10 mouse cellular contexts compared by ENCODE assay signal in genomic region chr10:102449449-102449848, GRCm38 (mm10). TPM values are rescaled to one million over a fixed set of nuclear protein-coding genes. Genes with fewer than 3 reads are reported as not detected.
A peak's percentile ranks its signal among the peaks of the same experiment; 100 is the strongest.
DNase-seq lines count a peak whose midpoint lies in the region; ATAC-seq and TF ChIP-seq lines count a peak whose summit lies in the region.
"Had no signal": no experiment of that assay in that cellular context is flagged by ENCODE, and none has a peak within 500 bp of the region (broad histone marks: within the 10 kb centered on the region; RNA-seq: fewer than 3 reads in every experiment).

No protein-coding gene starts in this region.

- no peak overlapping the region for H3K27ac ChIP-seq in hindbrain, embryonic 14.5 days
- no peak overlapping the region for H3K27ac ChIP-seq in hindbrain, embryonic 16.5 days (ENCODE audit: low read depth, low read length)
- H3K27ac ChIP-seq: embryonic facial prominence, embryonic 15.5 days; macrophage had no signal

- peak; percentile 69 for TF ChIP-seq CTCF in E14TG2a.4 (conservative IDR thresholded peaks at IDR 0.05; ENCODE audit: low read length)

- no peak overlapping the region for H3K4me3 ChIP-seq in hindbrain, embryonic 14.5 days (replicated peaks; ENCODE audit: low read length)
- no peak overlapping the region for H3K4me3 ChIP-seq in hindbrain, embryonic 16.5 days (ENCODE audit: low read length)
- no peak overlapping the region for H3K4me3 ChIP-seq in E14TG2a.4 (replicated peaks; ENCODE audit: low read length)
- H3K4me3 ChIP-seq: embryonic facial prominence, embryonic 15.5 days had no signal

- H3K36me3 ChIP-seq in hindbrain, embryonic 14.5 days (replicated peaks; ENCODE audit: control insufficient read depth, insufficient read depth) = no peaks in the 10 kb centered on the region
- H3K36me3 ChIP-seq in hindbrain, embryonic 16.5 days (ENCODE audit: control insufficient read depth, insufficient read depth, low read length) = no peaks in the 10 kb centered on the region
- no peaks in the 10 kb centered on the region for H3K36me3 ChIP-seq in E14TG2a.4 (ENCODE audit: insufficient read depth, low read length)
- H3K36me3 ChIP-seq: embryonic facial prominence, embryonic 15.5 days had no signal

- H3K9ac ChIP-seq in hindbrain, embryonic 14.5 days = no peak overlapping the region
- no peak overlapping the region for H3K9ac ChIP-seq in hindbrain, embryonic 16.5 days (ENCODE audit: low read depth, low read length)
- H3K9ac ChIP-seq: embryonic facial prominence, embryonic 15.5 days had no signal

- peak; percentile 94 for DNase-seq in hindbrain, embryonic 14.5 days (ENCODE audit: low spot score)
- peak; percentile 55 for DNase-seq in brain, embryonic 18.5 days (ENCODE audit: low read depth, low spot score)
- DNase-seq in frontal cortex, adult 2 months (ENCODE audit: extremely low spot score in 1 of 2, low spot score in 1 of 2) = peak; percentile 14 to 86
- DNase-seq in left cerebral cortex, postnatal 10 days (ENCODE audit: extremely low spot score in 1 of 2, low spot score in 2 of 2) = peak; percentile 33 to 70
- peak; percentile 57 for DNase-seq in right cerebral cortex, postnatal 14 days

- H3K27me3 ChIP-seq in hindbrain, embryonic 14.5 days (ENCODE audit: control insufficient read depth, insufficient read depth, low read length) = no peaks in the 10 kb centered on the region
- H3K27me3 ChIP-seq in hindbrain, embryonic 16.5 days (replicated peaks; ENCODE audit: control insufficient read depth, insufficient read depth, low read length) = no peaks in the 10 kb centered on the region
- H3K27me3 ChIP-seq in E14TG2a.4 (ENCODE audit: insufficient read depth, low read length) = no peaks in the 10 kb centered on the region
- H3K27me3 ChIP-seq: embryonic facial prominence, embryonic 15.5 days had no signal

- 4% methylated on average over 7 of the region's 7 CpGs for WGBS in hindbrain, embryonic 14.5 days
- WGBS in hindbrain, embryonic 16.5 days = 6% methylated on average over 7 of the region's 7 CpGs

- intact Hi-C loops in left cerebral cortex, postnatal 10 days (cut with DNase I) = loop anchor here (10.0 kb wide), 1 partner anchor 1835 kb away; no protein-coding TSS in a partner anchor

- no peaks in the 10 kb centered on the region for H3K4me1 ChIP-seq in hindbrain, embryonic 14.5 days (replicated peaks; ENCODE audit: control insufficient read depth, insufficient read depth, low read length)
- H3K4me1 ChIP-seq in hindbrain, embryonic 16.5 days (ENCODE audit: control insufficient read depth, insufficient read depth, low read depth, low read length) = no peaks in the 10 kb centered on the region
- H3K4me1 ChIP-seq in E14TG2a.4 (replicated peaks; ENCODE audit: low read depth, low read length) = no peaks in the 10 kb centered on the region
- H3K4me1 ChIP-seq: embryonic facial prominence, embryonic 15.5 days had no signal

- H3K9me3 ChIP-seq in hindbrain, embryonic 14.5 days (ENCODE audit: control insufficient read depth, low read length) = no peaks in the 10 kb centered on the region
- no peaks in the 10 kb centered on the region for H3K9me3 ChIP-seq in hindbrain, embryonic 16.5 days (ENCODE audit: control insufficient read depth, low read length)
- H3K9me3 ChIP-seq in E14TG2a.4 (ENCODE audit: low read length) = no peaks in the 10 kb centered on the region
- H3K9me3 ChIP-seq: embryonic facial prominence, embryonic 15.5 days had no signal

- H3K4me2 ChIP-seq in hindbrain, embryonic 14.5 days (replicated peaks) = no peak overlapping the region
- H3K4me2 ChIP-seq in hindbrain, embryonic 16.5 days (ENCODE audit: low read length) = no peak overlapping the region
- H3K4me2 ChIP-seq: embryonic facial prominence, embryonic 15.5 days had no signal

- ATAC-seq in hindbrain, embryonic 14.5 days (ENCODE audit: low FRiP score) = no peak
- ATAC-seq in hindbrain, embryonic 16.5 days = no peak
- no peak for ATAC-seq in monocyte, adult 5-6 weeks (replicated peaks; ENCODE audit: insufficient number of reproducible peaks, low FRiP score, low TSS enrichment, poor library complexity, severe bottlenecking)

RNA-seq across cellular contexts. Expression of gene Nts, which starts 40.8 kb away (rescaled TPM):
- polyA plus RNA-seq in hindbrain, embryonic 14.5 days (2014; fragmentation: Nextera tagmentation; extraction: Ambion mirVana) = 8.1 and 8.7 TPM in 2 replicates
- polyA plus RNA-seq in hindbrain, embryonic 16.5 days (2015; fragmentation: Nextera tagmentation; extraction: Ambion mirVana) = 12.9 and 15.1 TPM in 2 replicates
- 2.5 and 3.4 TPM in 2 replicates for polyA plus RNA-seq in frontal cortex, adult 2 months (2012; rRNA removed)
- 10 to 100 TPM; 12.7 to 18.9 TPM for total RNA-seq in left cerebral cortex, postnatal 10 days (2021)
- total RNA-seq in monocyte, adult 5-6 weeks (2017) = not detected in 3 replicates
- polyA plus RNA-seq: macrophage had no signal
